Comparison of ENCODE assay signal across 8 mouse cellular contexts in the genomic region with DNA sequence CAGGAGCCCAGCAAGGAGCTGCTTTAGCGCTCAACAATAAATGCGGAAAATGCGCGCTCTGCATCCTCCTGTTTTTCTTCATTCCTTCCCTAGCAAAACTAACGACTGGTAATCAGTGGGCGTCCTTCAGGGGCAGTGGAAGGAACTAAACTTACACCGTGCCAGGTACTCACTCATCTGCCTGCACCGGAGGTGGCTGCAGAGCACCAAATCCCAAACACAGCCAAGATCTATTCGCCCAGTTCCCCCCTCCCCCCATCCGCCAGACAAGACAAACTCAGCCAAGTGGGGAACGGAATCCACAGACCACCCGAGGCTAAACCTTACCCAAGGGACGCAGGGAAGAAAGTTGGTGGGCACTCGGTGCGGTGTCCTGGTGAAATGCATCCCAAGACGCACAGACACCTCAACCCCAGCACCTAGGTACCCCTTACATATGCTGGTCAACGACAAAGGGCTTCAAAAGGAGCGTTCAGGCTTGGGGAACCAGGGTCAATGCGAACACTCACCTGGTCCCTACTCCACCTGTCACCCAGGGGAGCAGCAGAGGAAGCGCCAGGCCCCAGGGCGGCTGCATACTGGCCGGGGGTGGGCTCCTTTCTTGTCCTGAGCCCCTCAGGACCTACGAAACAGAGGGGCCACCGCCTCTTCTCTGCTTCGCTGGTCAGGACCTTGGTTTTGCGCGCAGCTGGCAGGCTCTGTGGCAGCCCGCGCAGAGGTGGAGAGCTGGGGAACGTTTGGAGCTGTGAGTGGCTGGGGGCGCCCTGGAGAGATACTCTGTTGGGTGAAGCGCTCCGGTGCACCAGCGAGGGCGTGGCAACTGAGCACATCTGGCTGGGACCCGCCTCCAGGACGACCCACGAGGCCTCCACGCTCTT. TPM values are rescaled to one million over a fixed set of nuclear protein-coding genes. Genes with fewer than 3 reads are reported as not detected.
A peak's percentile ranks its signal among the peaks of the same experiment; 100 is the strongest.
DNase-seq lines count a peak whose midpoint lies in the region; ATAC-seq and TF ChIP-seq lines count a peak whose summit lies in the region.

TSS of gene Egfl6 (minus strand) at position 774 of the 878 bp plus-strand sequence.

- peaks cover 10% of the 10 kb centered on the region; the same call in 1 of the 2 replicates for H3K4me1 ChIP-seq in forebrain, embryonic 10.5 days
- no peaks in the 10 kb centered on the region for H3K4me1 ChIP-seq in kidney, adult 2 months (ENCODE audit: control insufficient read depth, insufficient read depth, low read length)
- H3K4me1 ChIP-seq in lung, embryonic 15.5 days = no peaks in the 10 kb centered on the region

- H3K27me3 ChIP-seq in forebrain, embryonic 10.5 days (ENCODE audit: poor library complexity, severe bottlenecking) = peaks cover 98% of the 10 kb centered on the region
- no peaks in the 10 kb centered on the region for H3K27me3 ChIP-seq in kidney, adult 2 months (replicated peaks; ENCODE audit: control insufficient read depth, insufficient read depth, low read length)
- H3K27me3 ChIP-seq in lung, embryonic 15.5 days = peaks cover 13% of the 10 kb centered on the region

- H3K36me3 ChIP-seq in forebrain, embryonic 10.5 days (replicated peaks) = no peaks in the 10 kb centered on the region
- H3K36me3 ChIP-seq in kidney, adult 2 months (ENCODE audit: control insufficient read depth, insufficient read depth, low read length) = no peaks in the 10 kb centered on the region
- H3K36me3 ChIP-seq in lung, embryonic 15.5 days = no peaks in the 10 kb centered on the region

- TF ChIP-seq CTCF in kidney, adult 2 months (conservative IDR thresholded peaks at IDR 0.05; ENCODE audit: insufficient read depth, insufficient read length, low read depth, low read length) = no peak

- TF ChIP-seq POLR2A in kidney, adult 2 months (IDR thresholded peaks at IDR 0.05; ENCODE audit: low read depth, low read length) = no peak

- peak within 1 kb of the TSS; percentile 19 for H3K9ac ChIP-seq in lung, embryonic 15.5 days

- 17% methylated on average over 37 of the region's 39 CpGs for WGBS in forebrain, embryonic 10.5 days
- WGBS in kidney, adult 2 months = 5% methylated on average over 35 of the region's 39 CpGs
- WGBS in lung, embryonic 15.5 days = 19% methylated on average over 38 of the region's 39 CpGs

- ATAC-seq in lung, embryonic 15.5 days (ENCODE audit: borderline replicate concordance, extremely low read depth, low FRiP score, low TSS enrichment) = peak; percentile 80; the same call in 1 of the 2 replicates

- DNase-seq in cerebellum, postnatal 10 days = peak; percentile 21 to 22
- no peak for DNase-seq in cerebellum, adult 11 months
- DNase-seq in T-cell, adult 2 months (ENCODE audit: low spot score) = peak; percentile 0
- DNase-seq in forebrain, embryonic 10.5 days (ENCODE audit: extremely low spot score, low spot score) = peak; percentile 14
- DNase-seq in kidney, adult 2 months = peak; percentile 16
- peak; percentile 26 for DNase-seq in retina, embryonic 14.5 days (ENCODE audit: low spot score)
- peak; percentile 60 for DNase-seq in thymus, postnatal 4 days

- H3K27ac ChIP-seq in forebrain, embryonic 10.5 days = no peak within 1 kb of the TSS
- H3K27ac ChIP-seq in kidney, adult 2 months (ENCODE audit: insufficient read depth, low read depth, low read length) = 0 out of 2 replicates have a peak within 1 kb of the TSS, but pooled peaks have one; percentile 31
- peak within 1 kb of the TSS; percentile 19; the same call in 1 of the 2 replicates for H3K27ac ChIP-seq in lung, embryonic 15.5 days

- H3K4me3 ChIP-seq in forebrain, embryonic 10.5 days = peak within 1 kb of the TSS; percentile 51
- H3K4me3 ChIP-seq in kidney, adult 2 months (ENCODE audit: insufficient read depth, low read depth, low read length) = peak within 1 kb of the TSS; percentile 43
- peak within 1 kb of the TSS; percentile 41 for H3K4me3 ChIP-seq in lung, embryonic 15.5 days

- no peaks in the 10 kb centered on the region for H3K9me3 ChIP-seq in forebrain, embryonic 10.5 days
- H3K9me3 ChIP-seq in lung, embryonic 15.5 days = no peaks in the 10 kb centered on the region

- H3K4me2 ChIP-seq in lung, embryonic 15.5 days = peak within 1 kb of the TSS; percentile 57

RNA-seq across cellular contexts. Expression of gene Egfl6, which starts in this region (rescaled TPM):
- polyA plus RNA-seq in forebrain, embryonic 10.5 days (2016; fragmentation: Nextera tagmentation; extraction: Ambion mirVana) = 1.7 and 2.0 TPM in 2 replicates
- 7.0 and 8.6 TPM in 2 replicates for polyA plus RNA-seq in kidney, adult 2 months (2012; rRNA removed)
- 58.5 and 76.9 TPM in 2 replicates for polyA plus RNA-seq in lung, embryonic 15.5 days (2015; fragmentation: Nextera tagmentation; extraction: Ambion mirVana)
